Mouse (Mus musculus) G1E (cell line): ENCODE measurements at regions not wholly inside any gene's neighbourhood (a gene's known extent, or its start where the extent isn't known, plus 50 kb on each side); places are given as distances from the start of the nearest gene placed in this dataset.

Source experiments
- CTCF ChIP-seq: IDR thresholded peaks from 2 replicates; pipeline ENCODE4 v1.5.1; 2012; ENCODE audit warnings: low read depth, low read length, inconsistent platforms, mixed read lengths
- GATA1 ChIP-seq: IDR thresholded peaks from 2 replicates; pipeline ENCODE4 v1.6.1; 2012; ENCODE audit warnings: borderline replicate concordance, low read length, inconsistent platforms, mixed read lengths
- GATA2 ChIP-seq: IDR thresholded peaks from 2 replicates; pipeline ENCODE4 v1.6.1; 2012; ENCODE audit warnings: low read depth, low read length, inconsistent platforms, borderline replicate concordance
- POLR2AphosphoS5 ChIP-seq: IDR thresholded peaks from 2 replicates; pipeline ENCODE4 v1.6.1; 2012; ENCODE audit warnings: low read depth, low read length, inconsistent platforms; ENCODE audit not compliant: insufficient replicate concordance
- TAL1 ChIP-seq: conservative IDR thresholded peaks from 2 replicates; pipeline ENCODE4 v1.6.1; 2012; ENCODE audit warnings: low read depth, low read length, inconsistent platforms, mixed read lengths

- TF ChIP-seq CTCF, result no peak
- TF ChIP-seq GATA1, result no peak
- no peak for TF ChIP-seq POLR2AphosphoS5
- no peak for TF ChIP-seq TAL1
- TF ChIP-seq GATA2, result no peak
Observed at GRCm38 (mm10) chr16:18713017-18713416, 63.6 kb upstream of the Cldn5 start.
